Mouse (Mus musculus): Measurements from ENCODE around the gene Nap1l1.

- TF ChIP-seq CTCF (IDR thresholded peaks at IDR 0.05; ENCODE audit: borderline replicate concordance, control insufficient read depth, extremely low read depth, insufficient read depth, low read length, poor library complexity) (no peak), POLR2A (IDR thresholded peaks at IDR 0.05; ENCODE audit: control insufficient read depth, extremely low read depth, insufficient read depth, low read length, poor library complexity) (no peak)
Observed at GRCm38 (mm10) chr10:111465409-111465808, 7.6 kb upstream of the Nap1l1 start.

All from thymus, adult 2 months (tissue).